ENCODE assay signal across 8 mouse cellular contexts in the genomic region with DNA sequence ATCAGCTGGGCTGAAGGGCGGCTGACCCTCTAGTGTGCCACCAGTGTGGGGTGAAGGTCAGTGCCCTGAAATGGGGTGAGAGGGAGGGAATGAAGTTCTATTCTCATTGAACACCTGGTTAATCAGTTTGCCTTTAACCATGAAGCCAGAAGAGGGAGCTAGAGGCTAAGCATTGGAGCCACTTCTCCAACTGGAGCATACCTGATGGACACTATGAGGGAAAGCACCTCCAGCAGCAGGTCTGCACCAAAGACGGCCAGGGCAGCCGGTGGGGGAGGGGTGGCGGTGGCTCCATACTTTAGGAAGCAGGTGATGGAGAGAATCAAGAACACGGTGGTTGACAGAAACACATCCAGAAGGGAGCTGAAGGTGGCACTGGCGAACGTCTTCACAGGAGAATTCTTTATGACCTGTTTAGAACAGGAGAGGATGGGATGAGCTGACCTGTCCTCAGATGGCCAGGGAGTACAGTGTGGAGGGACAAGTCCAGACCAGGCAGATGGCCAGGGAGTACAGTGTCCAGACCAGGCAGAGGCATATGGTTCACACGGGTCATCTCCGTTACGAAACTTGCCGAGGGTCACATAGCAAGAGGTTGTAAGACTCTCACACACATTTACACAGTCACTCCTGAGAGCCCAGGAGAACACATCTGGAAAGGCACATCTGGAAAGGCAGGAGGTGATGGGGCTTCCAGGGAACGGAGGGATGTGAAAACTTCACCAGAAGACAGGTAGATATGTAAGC.
DNase-seq lines count a peak whose midpoint lies in the region; ATAC-seq lines count a peak whose summit lies in the region.

No protein-coding gene starts in this region.

- no peaks in the 10 kb centered on the region for H3K9me3 ChIP-seq in embryonic facial prominence, embryonic 13.5 days
- H3K9me3 ChIP-seq in limb, embryonic 12.5 days, result no peaks in the 10 kb centered on the region
- no peaks in the 10 kb centered on the region for H3K9me3 ChIP-seq in stomach, embryonic 16.5 days (replicated peaks; ENCODE audit: control insufficient read depth, low read length)

- H3K9ac ChIP-seq in embryonic facial prominence, embryonic 13.5 days, result no peak overlapping the region
- no peak overlapping the region for H3K9ac ChIP-seq in limb, embryonic 12.5 days (replicated peaks)
- no peak overlapping the region for H3K9ac ChIP-seq in stomach, embryonic 16.5 days (ENCODE audit: low read length)

- H3K27ac ChIP-seq in embryonic facial prominence, embryonic 13.5 days, result no peak overlapping the region
- no peak overlapping the region for H3K27ac ChIP-seq in limb, embryonic 12.5 days
- H3K27ac ChIP-seq in stomach, embryonic 16.5 days (ENCODE audit: low read length), result no peak overlapping the region

- no peaks in the 10 kb centered on the region for H3K36me3 ChIP-seq in embryonic facial prominence, embryonic 13.5 days
- no peaks in the 10 kb centered on the region for H3K36me3 ChIP-seq in limb, embryonic 12.5 days
- no peaks in the 10 kb centered on the region for H3K36me3 ChIP-seq in stomach, embryonic 16.5 days (ENCODE audit: control insufficient read depth, insufficient read depth, low read length)

- peak; percentile 29 for DNase-seq in cerebellum, adult 11-12 months
- no peak for DNase-seq in cerebellum, adult 11 months
- peak; percentile 23 for DNase-seq in right cerebral cortex, adult 18-20 months
- no peak for DNase-seq in right cerebral cortex, postnatal 36 days (ENCODE audit: low spot score in 2 of 2)
- no peak for DNase-seq in spleen, adult 12 weeks (ENCODE audit: low spot score)

- no peaks in the 10 kb centered on the region for H3K4me1 ChIP-seq in embryonic facial prominence, embryonic 13.5 days
- no peaks in the 10 kb centered on the region for H3K4me1 ChIP-seq in limb, embryonic 12.5 days (replicated peaks)
- H3K4me1 ChIP-seq in stomach, embryonic 16.5 days (ENCODE audit: control insufficient read depth, insufficient read depth, low read length), result no peaks in the 10 kb centered on the region

- ATAC-seq in embryonic facial prominence, embryonic 13.5 days (ENCODE audit: insufficient number of reproducible peaks, insufficient read depth, low FRiP score, low TSS enrichment, low read depth), result 0 out of 2 replicates have a peak, but pooled peaks have one; percentile 67
- ATAC-seq in limb, embryonic 12.5 days (ENCODE audit: insufficient number of reproducible peaks, insufficient read depth, low FRiP score, low TSS enrichment, low read depth), result 0 out of 2 replicates have a peak, but pooled peaks have one; percentile 68
- peak; percentile 53; the same call in 1 of the 2 replicates for ATAC-seq in stomach, embryonic 16.5 days (ENCODE audit: insufficient read depth, low FRiP score)

- no peaks in the 10 kb centered on the region for H3K27me3 ChIP-seq in embryonic facial prominence, embryonic 13.5 days
- H3K27me3 ChIP-seq in limb, embryonic 12.5 days, result no peaks in the 10 kb centered on the region
- H3K27me3 ChIP-seq in stomach, embryonic 16.5 days (ENCODE audit: control insufficient read depth, insufficient read depth, low read length), result no peaks in the 10 kb centered on the region

- WGBS in embryonic facial prominence, embryonic 13.5 days, result 63% methylated on average over 12 of the region's 12 CpGs
- 62% methylated on average over 12 of the region's 12 CpGs for WGBS in limb, embryonic 12.5 days
- WGBS in stomach, embryonic 16.5 days, result 67% methylated on average over 12 of the region's 12 CpGs

- no peak overlapping the region for H3K4me2 ChIP-seq in embryonic facial prominence, embryonic 13.5 days
- H3K4me2 ChIP-seq in limb, embryonic 12.5 days, result no peak overlapping the region
- no peak overlapping the region for H3K4me2 ChIP-seq in stomach, embryonic 16.5 days (ENCODE audit: low read depth, low read length)

- no peak overlapping the region for H3K4me3 ChIP-seq in embryonic facial prominence, embryonic 13.5 days
- no peak overlapping the region for H3K4me3 ChIP-seq in limb, embryonic 12.5 days (replicated peaks)
- H3K4me3 ChIP-seq in stomach, embryonic 16.5 days (replicated peaks; ENCODE audit: low read length), result no peak overlapping the region

Comparison
In these comparisons a context has a peak if more than half of its experiments do, and no peak if none do; other contexts are left out.
1. DNase-seq: peak in cerebellum, adult 11-12 months (single experiment) and right cerebral cortex, adult 18-20 months (single experiment); none in cerebellum, adult 11 months (single experiment), right cerebral cortex, postnatal 36 days (0 of 2) and spleen, adult 12 weeks (single experiment).
2. Peak in every context shown above with its lines, with median percentiles within 50 percentile points of each other: ATAC-seq.